Mouse (Mus musculus) forebrain, embryonic 12.5 days (tissue): Measurements from ENCODE around the gene Ppp1r3d. TPM values are rescaled to one million over a fixed set of nuclear protein-coding genes. Genes with fewer than 3 reads are reported as not detected.

Experiments
- ATAC-seq: fragments of 200-750 bp; cut with Nextera tagmentation; 2 replicates; pipeline ENCODE4 v1.8.0; 2017; ENCODE audit warnings: moderate TSS enrichment; ENCODE audit not compliant: low FRiP score
- H3K27ac ChIP-seq: fragments of 300-500 bp; sonication (generic); 2 replicates; pipeline ENCODE4 v1.5.1; 2016; ENCODE audit warnings: mild to moderate bottlenecking
- H3K27me3 ChIP-seq: fragments of 300-500 bp; sonication (generic); 2 replicates; pipeline ENCODE4 v1.6.1; 2016; ENCODE audit warnings: mild to moderate bottlenecking
- H3K36me3 ChIP-seq: fragments of 300-500 bp; sonication (generic); replicated peaks from 2 replicates; pipeline ENCODE4 v1.6.1; 2016; ENCODE audit warnings: mild to moderate bottlenecking
- H3K4me1 ChIP-seq: fragments of 300-500 bp; sonication (generic); 2 replicates; pipeline ENCODE4 v1.6.1; 2016
- H3K4me2 ChIP-seq: fragments of 300-500 bp; sonication (generic); 2 replicates; pipeline ENCODE4 v1.6.1; 2016; ENCODE audit warnings: mild to moderate bottlenecking, moderate library complexity
- H3K4me3 ChIP-seq: fragments of 300-500 bp; sonication (generic); replicated peaks from 2 replicates; pipeline ENCODE4 v1.5.1; 2016; ENCODE audit warnings: mild to moderate bottlenecking
- H3K9ac ChIP-seq: fragments of 300-500 bp; sonication (generic); 2 replicates; pipeline ENCODE4 v1.6.1; 2016; ENCODE audit warnings: mild to moderate bottlenecking
- H3K9me3 ChIP-seq: fragments of 300-500 bp; sonication (generic); 2 replicates; pipeline ENCODE4 v1.6.1; 2016
- WGBS: fragments of 180-500 bp; shearing (Covaris S2); methylation state at CpG from one replicate; pipeline ENCODE4 v1.1.7; 2016; 5-methylcytosine and 5-hydroxymethylcytosine counted together
- polyA plus RNA-seq: library from polyadenylated mRNA; unstranded; fragments of >200 nt; fragmentation: Nextera tagmentation; extraction: Ambion mirVana; gene quantifications from 2 replicates; pipeline ENCODE4 v1.2.1, GENCODE M21; 2016

The Ppp1r3d gene
- polyA plus RNA-seq, 1 experiment from 2014 or later = 1.5 TPM

- no peak overlapping the region for H3K4me3 ChIP-seq
- ATAC-seq = no peak
- WGBS = 85% methylated on average over 4 of the region's 4 CpGs
- no peaks in the 10 kb centered on the region for H3K36me3 ChIP-seq
- H3K4me2 ChIP-seq = no peak overlapping the region
- H3K27ac ChIP-seq = no peak overlapping the region
- no peak overlapping the region for H3K9ac ChIP-seq
- no peaks in the 10 kb centered on the region for H3K9me3 ChIP-seq
- no peaks in the 10 kb centered on the region for H3K4me1 ChIP-seq
- H3K27me3 ChIP-seq = 0 out of 2 replicates have a peak, but pooled peaks cover 3% of the 10 kb centered on the region
These were observed 14.4 kb upstream of the Ppp1r3d start for GRCm38 (mm10) chr2:178428676-178429075.

DNA sequence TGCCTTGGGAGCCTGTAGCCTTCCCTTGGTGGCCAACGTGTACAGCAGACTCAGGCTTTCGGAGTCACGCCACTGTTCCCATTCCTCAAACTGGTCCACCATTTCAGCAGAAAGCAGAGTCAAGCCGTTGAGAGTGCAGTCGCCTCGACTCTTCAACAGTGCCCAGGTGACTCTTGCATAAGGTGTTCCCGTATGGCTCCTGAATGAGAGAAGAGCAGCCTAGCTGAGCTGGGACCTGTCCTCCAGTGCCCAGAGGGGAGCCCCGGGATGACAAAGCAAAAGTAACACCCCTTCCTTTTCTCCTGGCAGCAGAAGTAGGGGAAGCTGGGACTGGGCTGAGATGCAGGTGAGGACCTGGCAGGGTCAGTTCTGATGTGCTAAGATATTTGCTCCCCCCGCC, 13.9 kb upstream of the Ppp1r3d start:
- Histone ChIP-seq H3K9ac (no peak overlapping the region), H3K27me3 (0 out of 2 replicates have a peak, but pooled peaks cover 3% of the 10 kb centered on the region), H3K4me2 (no peak overlapping the region), H3K9me3 (no peaks in the 10 kb centered on the region), H3K4me1 (no peaks in the 10 kb centered on the region), H3K4me3 (no peak overlapping the region), H3K36me3 (no peaks in the 10 kb centered on the region), H3K27ac (no peak overlapping the region)
- WGBS = 86% methylated on average over 9 of the region's 9 CpGs
- ATAC-seq = no peak

DNA sequence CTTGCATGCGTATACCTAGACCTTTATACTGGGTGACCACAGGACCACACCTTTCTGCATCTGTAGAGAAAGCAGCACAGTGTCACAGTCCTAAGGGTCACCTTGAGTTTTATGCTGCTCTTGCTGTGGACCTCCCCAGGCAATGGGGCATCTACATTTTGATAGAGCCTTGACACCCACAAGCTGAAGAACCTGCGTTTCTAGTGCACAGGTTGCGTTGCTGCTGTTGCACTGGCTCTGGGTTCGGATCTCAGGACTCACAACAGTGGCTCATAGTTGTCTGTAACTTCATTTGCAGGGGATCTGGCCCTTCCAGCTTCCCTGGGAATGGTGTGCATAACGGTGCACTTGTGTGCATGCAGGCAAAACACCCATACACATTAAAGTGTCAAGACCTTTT, 12.9 kb upstream of the Ppp1r3d start:
- WGBS = 81% methylated on average over 5 of the region's 5 CpGs

GRCm38 (mm10) chr2:178426229-178426628, 12.0 kb upstream of the Ppp1r3d start:
- ATAC-seq = no peak

More for the DNA sequence above, 12.9 kb upstream of the Ppp1r3d start:
- H3K9ac ChIP-seq = no peak overlapping the region
- 0 out of 2 replicates have a peak, but pooled peaks cover 3% of the 10 kb centered on the region for H3K27me3 ChIP-seq
- no peak overlapping the region for H3K4me3 ChIP-seq
- no peaks in the 10 kb centered on the region for H3K9me3 ChIP-seq
- no peaks in the 10 kb centered on the region; the same call in 1 of the 2 replicates for H3K4me1 ChIP-seq
- ATAC-seq = no peak
- H3K27ac ChIP-seq = no peak overlapping the region
- no peak overlapping the region for H3K4me2 ChIP-seq
- no peaks in the 10 kb centered on the region for H3K36me3 ChIP-seq

GRCm38 (mm10) chr2:178423223-178423622, 9.0 kb upstream of the Ppp1r3d start:
- Histone ChIP-seq H3K9me3 (no peaks in the 10 kb centered on the region), H3K4me1 (no peaks in the 10 kb centered on the region; the same call in 1 of the 2 replicates), H3K27ac (no peak overlapping the region), H3K4me2 (no peak overlapping the region), H3K4me3 (no peak overlapping the region), H3K9ac (no peak overlapping the region), H3K36me3 (no peaks in the 10 kb centered on the region), H3K27me3 (0 out of 2 replicates have a peak, but pooled peaks cover 3% of the 10 kb centered on the region)
- 76% methylated on average over 5 of the region's 5 CpGs for WGBS
- ATAC-seq = no peak

More at GRCm38 (mm10) chr2:178426229-178426628, 12.0 kb upstream of the Ppp1r3d start:
- WGBS = 51% methylated on average over 4 of the region's 4 CpGs
- Histone ChIP-seq H3K4me1 (no peaks in the 10 kb centered on the region; the same call in 1 of the 2 replicates), H3K4me3 (no peak overlapping the region), H3K36me3 (no peaks in the 10 kb centered on the region), H3K27me3 (0 out of 2 replicates have a peak, but pooled peaks cover 3% of the 10 kb centered on the region), H3K4me2 (no peak overlapping the region), H3K9ac (no peak overlapping the region), H3K9me3 (no peaks in the 10 kb centered on the region), H3K27ac (no peak overlapping the region)

- Histone ChIP-seq H3K36me3 (no peaks in the 10 kb centered on the region), H3K9ac (no peak overlapping the region), H3K4me1 (no peaks in the 10 kb centered on the region; the same call in 1 of the 2 replicates), H3K4me2 (no peak overlapping the region), H3K9me3 (no peaks in the 10 kb centered on the region), H3K4me3 (no peak overlapping the region), H3K27ac (peak overlapping the region; percentile 13; the same call in 1 of the 2 replicates), H3K27me3 (0 out of 2 replicates have a peak, but pooled peaks cover 3% of the 10 kb centered on the region)
- 73% methylated on average over 2 of the region's 3 CpGs for WGBS
- no peak for ATAC-seq
These were observed 7.9 kb upstream of the Ppp1r3d start for GRCm38 (mm10) chr2:178422186-178422585.

DNA sequence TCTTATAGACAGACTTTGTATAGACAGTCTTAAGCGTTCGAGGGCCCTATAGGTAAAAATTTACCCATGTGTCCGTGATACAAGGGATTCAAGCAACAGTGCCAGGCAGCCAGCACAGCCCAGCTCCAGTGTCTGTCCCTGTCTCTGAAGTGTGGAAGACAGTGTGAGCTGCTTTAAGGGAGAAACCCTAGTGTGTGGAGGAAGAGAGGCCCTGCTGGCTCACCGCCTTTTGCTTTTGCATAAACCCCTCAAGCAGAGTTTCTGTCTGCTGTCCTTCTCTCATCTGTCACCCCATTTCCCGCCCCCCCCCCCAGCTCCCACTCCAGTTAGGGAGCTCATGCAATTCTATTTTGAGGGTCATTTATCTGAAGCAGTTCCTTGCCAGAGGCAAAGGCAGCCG, 7.3 kb upstream of the Ppp1r3d start:
- Histone ChIP-seq H3K27me3 (0 out of 2 replicates have a peak, but pooled peaks cover 3% of the 10 kb centered on the region), H3K9me3 (no peaks in the 10 kb centered on the region), H3K4me1 (no peaks in the 10 kb centered on the region; the same call in 1 of the 2 replicates), H3K4me2 (no peak overlapping the region), H3K27ac (no peak overlapping the region; the same call in 1 of the 2 replicates), H3K9ac (no peak overlapping the region), H3K36me3 (no peaks in the 10 kb centered on the region), H3K4me3 (no peak overlapping the region)
- ATAC-seq = no peak
- 52% methylated on average over 6 of the region's 6 CpGs for WGBS

- no peak overlapping the region for H3K4me2 ChIP-seq
- ATAC-seq = no peak
- H3K27me3 ChIP-seq = no peaks in the 10 kb centered on the region
- WGBS = 82% methylated on average over 9 of the region's 9 CpGs
- no peaks in the 10 kb centered on the region for H3K36me3 ChIP-seq
- H3K4me1 ChIP-seq = no peaks in the 10 kb centered on the region; the same call in 1 of the 2 replicates
- no peak overlapping the region for H3K27ac ChIP-seq
- H3K9me3 ChIP-seq = no peaks in the 10 kb centered on the region
- no peak overlapping the region for H3K9ac ChIP-seq
- no peak overlapping the region for H3K4me3 ChIP-seq
These were observed 6.3 kb upstream of the Ppp1r3d start for GRCm38 (mm10) chr2:178420576-178420975.

GRCm38 (mm10) chr2:178416970-178417369, 2.7 kb upstream of the Ppp1r3d start:
- Histone ChIP-seq H3K9me3 (no peaks in the 10 kb centered on the region), H3K36me3 (no peaks in the 10 kb centered on the region), H3K4me1 (peaks cover 20% of the 10 kb centered on the region), H3K4me2 (no peak overlapping the region), H3K9ac (no peak overlapping the region), H3K27ac (no peak overlapping the region), H3K4me3 (no peak overlapping the region), H3K27me3 (peaks cover 31% of the 10 kb centered on the region)
- 80% methylated on average over 4 of the region's 4 CpGs for WGBS
- no peak for ATAC-seq

GRCm38 (mm10) chr2:178416427-178416826, 2.2 kb upstream of the Ppp1r3d start:
- H3K9me3 ChIP-seq = no peaks in the 10 kb centered on the region
- ATAC-seq = no peak
- no peak overlapping the region for H3K9ac ChIP-seq
- peaks cover 37% of the 10 kb centered on the region for H3K27me3 ChIP-seq
- no peak overlapping the region for H3K4me3 ChIP-seq
- H3K4me2 ChIP-seq = no peak overlapping the region
- H3K4me1 ChIP-seq = peaks cover 20% of the 10 kb centered on the region
- H3K27ac ChIP-seq = no peak overlapping the region
- H3K36me3 ChIP-seq = no peaks in the 10 kb centered on the region
- WGBS = 81% methylated on average over 13 of the region's 13 CpGs

DNA sequence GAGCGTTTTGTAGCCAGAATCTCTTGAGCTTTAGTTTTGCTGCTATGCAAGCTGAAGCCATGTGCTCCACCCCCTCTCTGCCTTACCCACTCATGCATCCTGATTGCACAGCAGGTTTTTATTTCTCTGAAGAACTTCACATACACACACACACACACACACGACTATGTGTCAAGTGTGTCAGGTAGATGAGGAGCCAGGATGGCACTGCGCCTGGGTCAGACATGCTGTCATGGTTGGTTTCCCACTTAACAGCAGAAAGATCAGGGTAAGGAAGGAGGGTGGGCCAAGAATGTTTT, 827 bp upstream of the Ppp1r3d start:
- Histone ChIP-seq H3K4me3 (peak overlapping the region; percentile 62), H3K4me1 (peaks cover 20% of the 10 kb centered on the region), H3K9me3 (no peaks in the 10 kb centered on the region), H3K27ac (0 out of 2 replicates have a peak overlapping the region, but pooled peaks have one; percentile 13), H3K36me3 (no peaks in the 10 kb centered on the region), H3K4me2 (peak overlapping the region; percentile 96), H3K9ac (0 out of 2 replicates have a peak overlapping the region, but pooled peaks have one; percentile 60), H3K27me3 (peaks cover 40% of the 10 kb centered on the region)
- no peak for ATAC-seq
- WGBS = 37% methylated on average over 3 of the region's 3 CpGs

DNA sequence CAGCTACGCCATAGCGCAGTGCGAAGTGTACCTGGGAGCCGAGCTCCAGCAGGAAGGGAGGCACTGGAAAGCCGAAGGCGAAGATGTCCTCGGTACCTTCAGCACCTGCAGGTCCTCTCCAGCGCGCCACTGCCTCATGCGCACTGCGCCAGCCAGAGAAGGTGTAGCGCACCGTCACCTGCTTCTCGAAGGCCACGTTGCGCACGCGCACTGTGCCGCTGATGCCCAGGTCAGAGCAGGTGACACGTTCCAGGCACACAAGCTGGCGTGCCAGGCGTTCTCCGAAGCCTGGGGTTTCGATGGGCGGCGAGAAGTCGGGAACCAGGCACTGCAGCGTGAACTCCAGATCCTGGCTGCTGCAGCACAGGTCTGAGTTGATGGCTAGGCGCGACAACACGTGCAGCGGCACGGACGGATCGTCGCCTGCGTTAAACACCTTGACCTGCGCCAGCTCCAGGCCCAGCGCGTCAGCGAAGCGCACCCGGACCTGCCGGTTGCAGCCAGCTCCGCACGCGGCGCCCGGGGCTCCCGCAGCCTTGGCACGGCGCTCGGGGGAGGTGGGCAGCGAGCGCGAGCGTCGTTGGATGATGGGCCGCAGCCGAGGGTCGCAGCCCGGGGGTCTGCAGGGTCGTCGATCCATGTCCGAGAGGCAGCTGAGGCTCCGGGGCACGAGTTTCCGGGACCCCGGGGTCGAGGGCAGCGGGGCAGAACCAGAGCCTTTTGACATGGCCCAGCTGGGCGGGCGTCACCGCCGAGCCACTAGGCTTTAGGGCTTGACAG, 601 bp downstream of the Ppp1r3d start:
- Histone ChIP-seq H3K36me3 (no peaks in the 10 kb centered on the region), H3K27me3 (peaks cover 40% of the 10 kb centered on the region), H3K4me2 (peak overlapping the region; percentile 96), H3K9me3 (no peaks in the 10 kb centered on the region), H3K4me1 (peaks cover 20% of the 10 kb centered on the region), H3K27ac (no peak overlapping the region), H3K9ac (peak overlapping the region; percentile 60), H3K4me3 (peak overlapping the region; percentile 62)
- peak; percentile 16; the same call in 1 of the 2 replicates for ATAC-seq
- 18% methylated on average over 75 of the region's 75 CpGs for WGBS
